Mouse (Mus musculus): Measurements from ENCODE around the gene Prkacb. TPM values are rescaled to one million over a fixed set of nuclear protein-coding genes. Genes with fewer than 3 reads are reported as not detected.
A peak's percentile ranks its signal among the peaks of the same experiment; 100 is the strongest.

Prkacb gene
- total RNA-seq, 2 experiments from 2014 or later: 60.6 to 62.4 TPM

DNA sequence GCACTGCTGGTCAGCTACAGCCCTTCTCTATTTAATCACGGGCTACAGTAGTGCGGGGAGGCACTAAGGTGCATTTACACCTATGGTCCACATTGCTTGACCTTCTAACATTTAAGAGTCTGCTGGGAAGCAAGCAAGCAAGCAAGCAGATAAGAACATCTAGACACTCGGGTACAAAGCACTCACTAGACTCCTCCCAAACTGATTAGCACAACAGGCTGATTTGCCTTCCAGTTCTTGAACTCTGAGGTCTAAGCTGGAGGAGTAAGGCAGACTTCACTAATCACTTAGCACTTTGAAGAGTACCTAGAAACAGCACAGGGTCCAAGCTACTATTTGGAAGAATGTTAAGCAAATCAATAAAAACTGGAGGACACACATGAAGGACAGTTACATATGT, 77.1 kb downstream of the Prkacb start:
- intact Hi-C loops (cut with DNase I): no loop called here
- DNase-seq: no peak

DNA sequence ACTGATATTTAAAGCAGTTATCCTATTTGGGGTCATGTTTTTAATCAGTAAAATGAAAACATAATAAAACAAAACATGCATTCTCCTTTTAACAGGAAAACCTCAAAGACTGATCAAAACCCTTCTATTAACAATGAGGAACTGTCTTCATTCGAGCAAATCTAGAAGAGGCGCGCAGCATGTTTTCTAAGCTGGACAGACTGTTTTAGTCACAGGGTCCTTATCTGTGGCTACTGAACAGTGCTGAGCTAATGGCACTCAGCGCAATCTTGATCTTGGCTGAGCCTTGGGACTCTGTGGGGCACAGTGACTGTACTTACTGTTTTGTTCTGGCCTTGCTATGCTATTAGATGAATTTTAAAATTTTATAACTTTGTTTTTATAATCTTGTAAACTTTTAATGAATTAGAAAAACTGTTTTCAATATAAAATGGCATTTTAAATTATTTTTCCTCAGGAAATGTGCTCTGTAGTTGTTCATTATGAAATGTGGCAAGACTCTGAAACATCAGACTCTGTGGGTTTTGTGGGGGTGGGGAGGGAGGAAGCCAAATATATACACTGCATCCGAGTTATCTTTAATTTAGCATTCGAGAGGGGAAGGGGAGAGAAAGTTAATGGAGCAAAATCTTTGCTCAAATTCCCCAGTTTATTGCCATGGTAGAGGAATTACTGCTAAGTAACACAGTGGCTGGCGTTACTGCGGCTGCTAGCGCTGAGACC, 77.7 kb downstream of the Prkacb start:
- DNase-seq: no peak
- intact Hi-C loops (cut with DNase I): loop anchor here (5.0 kb wide), 1 partner anchor 168 kb away; no protein-coding TSS in a partner anchor

DNA sequence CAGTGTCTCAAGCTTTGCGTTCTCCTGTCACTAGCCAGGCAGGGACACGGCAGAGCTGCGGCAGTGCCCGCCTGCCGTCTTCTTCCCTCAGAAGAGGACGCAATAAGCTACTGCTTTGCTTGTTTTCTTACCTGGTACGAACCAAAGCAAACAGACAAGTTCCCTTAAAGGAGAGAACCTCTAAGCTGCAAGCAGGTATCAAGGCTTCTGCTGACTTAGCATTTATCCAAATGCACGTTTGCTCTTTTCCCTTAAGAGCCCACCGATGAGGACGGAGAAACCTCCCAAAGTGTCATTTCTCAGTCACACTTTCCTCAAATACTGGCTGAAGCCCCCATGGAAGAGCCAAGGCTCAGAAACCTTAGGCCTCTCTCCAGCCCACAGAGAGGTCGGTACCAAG, 81.3 kb downstream of the Prkacb start:
- intact Hi-C loops (cut with DNase I): loop anchor here (5.0 kb wide), 1 partner anchor 164 kb away; no protein-coding TSS in a partner anchor
- no peak for DNase-seq

DNA sequence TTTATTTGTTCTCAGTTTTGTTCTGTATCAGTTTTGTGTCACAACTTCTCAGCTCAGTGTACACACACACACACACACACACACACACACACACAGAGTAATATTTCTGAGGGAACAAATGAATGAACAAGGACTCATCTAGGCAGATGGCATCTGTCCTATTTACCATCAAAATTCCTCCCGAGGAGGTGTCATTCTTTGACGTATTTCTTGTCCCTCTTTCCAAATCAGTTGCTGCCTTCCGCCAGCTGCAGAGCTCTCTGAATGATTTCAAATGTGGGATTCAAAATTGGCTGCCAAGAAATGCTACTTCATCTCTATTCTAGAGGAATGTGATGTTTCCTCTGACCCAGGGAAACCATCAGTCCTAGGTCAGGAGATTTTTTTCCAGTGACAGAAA, 89.8 kb downstream of the Prkacb start:
- intact Hi-C loops (cut with DNase I): no loop called here
- no peak for DNase-seq

DNA sequence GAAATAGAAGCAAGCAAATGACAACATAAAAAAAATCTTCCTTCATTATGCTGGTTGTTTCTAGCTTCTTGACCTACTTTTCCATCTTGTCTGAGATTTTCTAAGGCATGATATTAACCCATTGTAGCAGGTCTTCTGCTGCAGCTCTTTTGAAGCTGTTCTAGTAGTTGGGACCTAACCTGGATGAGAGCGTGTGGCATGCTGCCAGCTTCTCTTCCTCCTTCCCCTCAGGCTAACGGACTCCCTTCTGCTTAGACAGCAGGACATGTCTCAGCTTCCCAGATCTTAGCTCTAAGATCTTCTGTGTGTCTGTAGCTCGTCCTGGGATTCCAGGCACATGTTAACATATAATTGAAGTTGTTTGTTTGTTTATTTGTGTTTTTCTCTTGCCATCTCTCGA, 93.1 kb downstream of the Prkacb start:
- no peak for DNase-seq
- intact Hi-C loops (cut with DNase I): no loop called here

DNA sequence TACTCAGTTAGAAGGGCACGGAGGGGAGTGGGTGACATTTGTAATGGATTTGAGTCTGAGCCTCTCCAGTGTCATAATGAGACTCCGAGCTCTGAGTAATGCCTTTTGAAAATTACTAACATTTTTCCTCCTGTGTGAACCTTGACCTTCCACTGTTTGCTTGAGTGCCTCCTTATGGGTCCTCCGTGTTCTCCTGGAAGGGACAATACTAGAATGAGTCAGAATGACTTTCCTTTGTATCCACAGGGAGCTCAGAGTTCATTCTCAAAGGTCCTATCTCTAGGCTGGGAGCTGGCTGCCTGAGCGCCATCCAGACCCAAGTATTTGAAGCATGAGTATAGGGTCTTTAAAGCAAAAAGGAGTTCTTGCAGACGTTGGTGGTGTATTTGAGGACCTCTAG, 94.5 kb downstream of the Prkacb start:
- DNase-seq: no peak
- intact Hi-C loops (cut with DNase I): no loop called here

DNA sequence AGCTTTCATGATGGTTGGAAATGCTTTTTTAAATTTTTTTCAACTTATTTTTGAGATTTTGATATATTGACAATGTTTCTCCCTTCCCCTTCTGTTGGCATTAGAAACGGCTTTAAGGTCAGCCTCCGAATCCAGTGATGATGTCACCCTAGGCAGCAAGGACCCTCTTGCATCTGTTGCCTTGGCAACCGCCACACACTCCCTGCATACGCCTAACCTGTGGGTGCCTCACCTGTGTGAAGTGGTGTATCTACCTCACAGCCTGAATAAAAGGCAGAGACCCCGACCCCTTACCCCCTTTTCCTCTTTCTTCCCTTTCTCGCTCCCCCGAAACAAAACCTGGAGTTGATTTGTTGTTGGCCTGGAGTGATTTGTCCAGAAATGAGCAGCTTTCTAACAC, 100.5 kb downstream of the Prkacb start:
- intact Hi-C loops (cut with DNase I): no loop called here

DNA sequence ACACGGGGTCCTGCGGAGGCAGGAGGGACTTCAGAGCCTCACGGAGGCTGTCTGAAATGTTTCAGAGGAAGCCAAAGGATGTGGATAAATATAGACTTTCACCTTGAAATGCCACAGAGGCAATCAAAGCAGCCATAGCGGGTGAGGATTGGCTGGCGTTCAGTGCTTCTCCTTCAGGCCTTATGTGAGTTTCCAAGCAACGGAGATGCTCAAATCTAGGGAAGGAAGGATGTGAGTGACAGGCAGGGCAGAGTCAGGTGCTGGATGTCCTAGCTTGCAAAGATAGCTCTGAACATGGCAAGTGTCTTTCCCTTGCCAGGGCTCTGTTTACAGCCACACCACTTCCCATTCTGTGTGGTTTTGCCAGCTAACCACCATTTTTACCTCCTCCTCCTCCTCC, 101.2 kb downstream of the Prkacb start:
- intact Hi-C loops (cut with DNase I): no loop called here
- no peak for DNase-seq

More for the DNA sequence above, 100.5 kb downstream of the Prkacb start:
- DNase-seq: no peak

DNA sequence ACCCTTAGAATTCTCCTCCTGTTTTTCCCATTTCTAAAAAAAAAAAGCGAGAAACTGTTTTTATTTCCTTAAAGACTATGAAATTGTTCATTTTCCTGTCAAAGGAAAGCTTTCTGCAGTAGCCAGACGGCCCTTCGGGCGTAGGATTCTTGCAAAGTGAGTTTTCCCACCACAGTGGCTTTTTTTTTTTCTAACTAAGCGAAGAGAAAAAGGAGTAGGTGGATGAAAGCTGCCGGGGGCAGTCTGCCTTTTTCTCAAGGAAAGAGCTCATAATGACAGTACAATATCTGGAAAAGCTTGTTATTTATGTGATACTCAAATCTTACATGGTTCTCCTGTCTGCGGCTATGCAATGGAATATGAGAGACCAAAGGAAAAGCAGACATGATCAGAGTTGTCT, 101.7 kb downstream of the Prkacb start:
- no peak for DNase-seq
- intact Hi-C loops (cut with DNase I): no loop called here

DNA sequence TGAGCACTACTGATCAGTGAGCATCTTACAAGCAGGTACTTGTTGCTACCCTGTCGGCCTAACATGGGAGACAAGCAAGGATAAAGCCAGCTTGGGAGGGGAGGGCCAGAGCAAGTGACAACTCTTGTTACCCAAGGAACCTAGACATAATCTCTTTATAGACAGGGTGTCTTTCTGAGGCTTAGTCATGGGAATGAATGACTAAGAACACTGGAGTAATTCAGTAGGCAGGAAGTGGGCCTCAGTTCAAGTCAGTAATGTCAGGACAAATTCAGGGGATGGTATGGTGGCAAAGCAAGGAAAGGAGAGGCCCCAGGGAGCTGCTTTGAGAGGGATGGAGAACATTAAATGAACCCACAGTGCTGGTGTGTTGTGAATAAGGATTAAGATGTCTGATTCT, 103.7 kb downstream of the Prkacb start:
- DNase-seq: no peak
- intact Hi-C loops (cut with DNase I): no loop called here

DNA sequence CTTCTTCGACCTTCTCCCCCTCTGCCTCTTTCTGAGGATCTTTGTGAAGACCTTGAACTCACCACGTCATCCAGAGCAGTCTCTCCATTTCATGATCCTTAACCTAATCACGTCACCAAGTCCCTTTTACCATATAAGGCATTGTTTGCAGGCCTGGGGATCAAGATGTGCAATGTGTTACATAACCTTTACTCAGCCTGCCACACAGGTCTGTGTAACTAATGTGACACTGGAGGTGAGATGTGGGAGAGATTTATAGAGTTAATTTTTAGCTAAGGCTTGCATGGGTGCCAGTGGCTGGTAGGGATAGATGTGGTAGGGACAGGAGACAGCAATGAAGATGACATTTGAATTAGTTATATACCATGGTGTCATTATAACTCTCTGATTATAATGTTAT, 104.4 kb downstream of the Prkacb start:
- intact Hi-C loops (cut with DNase I): no loop called here
- no peak for DNase-seq

DNA sequence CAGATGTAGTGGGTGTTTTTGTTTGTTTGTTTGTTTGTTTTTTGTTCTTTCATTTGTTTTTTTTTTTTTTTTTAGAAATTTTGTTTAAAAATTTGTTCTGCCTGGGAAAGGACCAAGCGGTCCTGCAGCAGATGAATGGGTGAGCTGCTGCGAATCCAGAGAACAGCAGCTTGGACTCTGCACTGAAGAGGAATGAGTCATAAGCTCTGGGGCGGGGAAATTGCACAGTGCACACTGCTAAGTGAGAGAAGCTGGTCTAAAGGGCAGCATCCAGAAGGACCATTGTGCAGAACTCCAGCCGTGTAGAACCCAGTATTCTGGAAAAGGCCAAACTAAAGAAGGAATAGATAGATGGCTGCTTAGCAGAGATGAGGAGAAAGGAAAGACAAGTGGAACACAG, 108.7 kb downstream of the Prkacb start:
- intact Hi-C loops (cut with DNase I): no loop called here
- no peak for DNase-seq

DNA sequence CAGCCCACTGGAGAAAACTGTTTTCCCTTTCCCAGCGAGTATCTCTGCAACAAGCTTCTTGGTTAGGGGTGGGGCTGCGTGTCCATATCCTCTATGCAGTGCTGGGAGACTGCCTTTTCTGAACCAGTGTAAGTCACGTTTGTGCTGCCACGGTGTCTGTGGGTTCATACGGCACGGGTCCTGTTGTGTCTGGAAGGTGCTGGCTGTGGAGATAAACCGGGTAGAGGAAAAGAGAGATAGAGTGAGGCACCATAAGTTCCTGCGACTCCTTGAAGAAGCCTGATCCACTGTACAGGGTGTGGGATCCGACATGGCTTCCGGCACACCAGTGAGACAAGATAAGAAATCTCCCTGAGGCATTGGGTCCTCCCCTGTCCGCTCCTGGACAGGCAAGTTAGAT, 112.7 kb downstream of the Prkacb start:
- DNase-seq: peak in 1 of 2 experiments; percentile 18
- intact Hi-C loops (cut with DNase I): no loop called here

DNA sequence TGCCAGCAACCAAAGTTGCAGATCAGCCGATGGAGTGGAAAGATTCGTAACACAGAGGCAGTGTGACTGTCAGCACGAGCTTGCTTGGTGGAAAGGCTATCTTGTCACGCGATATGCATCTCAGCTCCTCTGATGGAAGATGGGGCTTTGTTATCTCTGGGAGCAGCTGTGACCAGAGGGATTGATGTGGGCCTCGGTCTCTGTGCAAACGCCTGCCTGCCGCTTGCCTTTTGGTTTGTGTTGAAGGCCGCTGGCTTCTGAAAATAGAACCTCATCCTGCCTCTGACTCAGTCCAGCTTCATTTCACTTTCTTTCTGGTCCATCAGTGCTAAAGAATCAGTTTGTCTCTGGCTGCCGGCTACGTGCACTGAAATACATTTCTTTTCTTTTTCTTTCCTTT, 113.8 kb downstream of the Prkacb start:
- intact Hi-C loops (cut with DNase I): no loop called here
- DNase-seq: no peak

DNA sequence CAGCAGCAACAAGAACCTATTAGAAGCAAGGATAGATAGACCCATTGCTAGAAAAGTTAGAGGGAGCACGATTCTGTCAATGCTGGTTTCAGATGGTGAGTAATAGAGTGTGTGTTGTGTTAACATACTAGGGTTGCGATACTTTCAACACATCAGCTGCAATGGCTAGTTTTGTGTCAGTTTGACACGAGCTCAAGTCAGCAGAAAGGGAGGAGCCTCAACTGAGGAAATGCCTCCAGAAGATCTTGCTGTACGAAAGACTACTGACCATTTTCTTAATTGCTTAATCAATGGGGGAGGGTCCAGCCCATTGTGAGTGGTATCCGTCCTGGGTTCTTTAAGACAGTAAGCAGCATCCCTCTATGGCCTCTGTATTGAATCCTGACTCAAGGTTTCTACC, 120.2 kb downstream of the Prkacb start:
- intact Hi-C loops (cut with DNase I): no loop called here

DNA sequence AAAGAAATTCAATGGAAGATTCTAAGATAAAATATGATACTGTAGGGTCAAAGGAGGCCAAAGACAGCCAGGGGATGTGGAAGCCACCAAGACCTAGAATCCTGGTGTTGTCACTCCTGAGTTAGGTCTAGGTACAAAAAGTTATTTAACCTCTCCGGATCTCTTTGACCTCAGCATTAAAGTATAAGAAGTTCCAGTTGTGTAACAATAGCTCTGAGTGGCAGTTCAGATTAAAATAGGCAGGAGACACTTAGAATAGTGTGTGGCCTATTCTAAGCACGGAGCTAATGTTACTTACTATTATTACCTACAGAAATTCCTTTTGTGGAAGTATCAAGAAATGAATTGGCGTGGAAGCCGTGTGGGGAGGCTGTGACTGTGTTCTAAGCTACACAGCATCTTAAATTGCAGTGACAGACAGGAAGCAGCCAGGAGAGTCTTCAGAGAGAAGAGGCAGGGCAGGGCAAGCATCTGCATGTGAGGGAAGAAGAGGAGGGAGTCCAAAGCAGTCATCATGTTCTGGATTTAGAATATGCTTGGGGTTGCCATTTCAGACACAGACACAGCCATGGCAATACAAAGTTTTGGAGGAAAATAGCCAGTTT, 125.6 kb downstream of the Prkacb start:
- intact Hi-C loops (cut with DNase I): loop anchor here (5.0 to 10.0 kb wide), 2 partner anchors 95 to 122 kb away; no protein-coding TSS in a partner anchor
- no peak for DNase-seq

More for the DNA sequence above, 120.2 kb downstream of the Prkacb start:
- no peak for DNase-seq

DNA sequence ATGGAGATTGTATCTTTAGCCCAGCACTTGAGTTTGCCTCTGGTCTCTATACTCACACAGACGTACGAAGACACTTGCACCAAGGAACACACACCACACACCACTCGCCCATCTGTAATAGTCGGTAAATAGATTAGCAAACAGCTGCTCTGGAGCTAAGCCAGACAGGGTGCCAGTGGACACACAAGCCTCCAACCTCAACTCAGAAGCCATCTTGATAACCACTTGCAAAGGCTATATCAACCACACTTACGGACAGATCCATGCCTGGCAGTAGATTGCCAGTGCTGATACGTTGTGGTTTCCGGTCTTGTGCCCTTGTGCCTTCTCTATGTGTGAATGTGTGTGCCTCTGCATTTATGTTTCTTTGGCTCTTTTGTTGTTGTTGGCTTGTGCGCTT, 126.4 kb downstream of the Prkacb start:
- DNase-seq: no peak
- intact Hi-C loops (cut with DNase I): loop anchor here (5.0 to 10.0 kb wide), 2 partner anchors 96 to 122 kb away; no protein-coding TSS in a partner anchor

DNA sequence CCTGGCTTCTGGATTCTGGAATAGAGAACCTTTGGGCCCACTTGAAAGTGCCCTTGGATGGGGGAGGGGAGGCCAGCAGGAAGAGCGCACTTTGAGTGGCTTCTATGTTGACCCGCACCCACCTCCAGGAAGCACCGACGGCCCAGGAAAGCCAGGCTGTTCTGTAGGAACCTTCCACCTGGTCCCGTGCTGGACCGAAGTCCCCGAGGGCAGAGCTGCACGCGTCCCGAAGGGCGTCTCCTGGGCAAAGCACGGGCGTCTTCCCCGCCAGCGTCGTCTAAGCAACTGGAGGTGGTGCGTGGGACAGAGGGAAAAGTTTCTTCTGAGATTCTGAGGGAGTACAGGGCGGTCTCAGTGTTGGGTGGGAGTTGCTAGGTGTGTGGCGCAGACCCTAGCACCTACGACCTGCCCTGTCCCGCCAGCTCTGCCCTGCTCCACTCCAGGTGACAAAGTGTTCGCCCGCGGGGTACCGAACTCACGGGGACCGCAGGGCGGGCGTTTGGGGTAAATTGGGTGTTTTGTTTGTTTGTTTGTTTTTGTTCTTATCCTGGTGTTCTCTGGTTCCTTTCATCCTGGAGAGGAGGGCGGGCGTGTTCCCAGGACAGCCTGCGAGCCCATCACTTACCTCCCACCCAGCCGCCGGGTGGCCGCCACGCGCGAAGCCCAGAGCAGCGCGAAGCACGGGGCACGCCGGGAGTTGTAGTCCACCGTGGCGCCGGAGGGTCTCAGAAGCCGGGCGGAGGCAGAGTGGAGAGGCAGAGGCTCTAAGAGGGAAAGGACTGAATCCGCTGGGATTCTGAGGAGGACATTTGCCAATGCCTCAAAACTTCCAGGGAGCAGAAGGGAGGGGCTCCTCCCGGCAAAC, 127.7 kb downstream of the Prkacb start, which contains the start of gene Samd13:
Samd13 (minus strand) TSS at position 782 of the 865 bp plus-strand sequence.
- intact Hi-C loops (cut with DNase I): loop anchor here (5.0 to 10.0 kb wide), 2 partner anchors 97 to 120 kb away; no protein-coding TSS in a partner anchor
- peak; percentile 64 to 72 for DNase-seq

DNA sequence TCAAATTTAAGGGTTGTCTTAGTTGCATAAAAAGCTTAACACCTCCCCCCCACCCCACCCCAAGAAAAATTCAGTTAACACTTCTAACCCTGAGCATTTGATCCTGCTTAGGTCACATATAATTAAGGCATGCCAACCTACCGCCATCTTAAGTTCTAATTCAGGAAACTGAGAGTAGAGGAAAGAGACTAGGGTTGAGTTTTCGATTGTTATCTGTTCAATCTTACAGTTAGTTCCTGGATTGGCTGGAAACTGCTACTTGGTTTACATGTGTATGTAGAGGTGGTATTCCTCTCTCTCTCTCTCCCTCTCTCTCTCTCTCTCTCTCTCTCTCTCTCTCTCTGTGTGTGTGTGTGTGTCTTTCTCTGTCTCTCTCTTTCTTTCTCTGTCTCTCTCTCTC, 129.7 kb downstream of the Prkacb start:
- DNase-seq: no peak
- intact Hi-C loops (cut with DNase I): loop anchor here (10.0 kb wide), 1 partner anchor 118 kb away; no protein-coding TSS in a partner anchor

DNA sequence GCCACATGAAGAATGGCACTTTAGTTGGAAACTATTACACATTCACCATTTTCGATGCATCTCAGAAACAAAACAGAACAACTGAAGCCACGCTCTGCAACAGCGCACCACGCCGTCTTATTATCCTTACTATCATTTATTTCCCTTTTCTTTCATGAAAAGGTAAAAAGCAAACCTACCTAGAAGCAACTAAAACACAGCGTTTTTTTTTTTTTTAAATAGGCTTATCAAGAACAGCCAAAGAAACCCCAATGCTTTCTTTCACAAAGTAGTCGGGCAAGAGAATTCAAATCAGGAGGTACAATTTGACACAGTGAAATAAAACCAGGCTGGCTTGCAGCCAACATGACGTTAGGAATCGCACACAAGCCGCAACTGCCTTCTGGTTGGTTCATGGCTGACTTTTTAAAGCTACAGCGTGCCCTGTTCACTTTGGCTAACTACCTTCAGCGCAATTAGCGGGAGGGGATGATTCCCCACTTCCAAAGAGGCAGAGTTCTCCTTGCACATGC, 130.6 kb downstream of the Prkacb start:
- peak; percentile 63 to 65 for DNase-seq
- intact Hi-C loops (cut with DNase I): loop anchor here (10.0 kb wide), 1 partner anchor 117 kb away; no protein-coding TSS in a partner anchor

DNA sequence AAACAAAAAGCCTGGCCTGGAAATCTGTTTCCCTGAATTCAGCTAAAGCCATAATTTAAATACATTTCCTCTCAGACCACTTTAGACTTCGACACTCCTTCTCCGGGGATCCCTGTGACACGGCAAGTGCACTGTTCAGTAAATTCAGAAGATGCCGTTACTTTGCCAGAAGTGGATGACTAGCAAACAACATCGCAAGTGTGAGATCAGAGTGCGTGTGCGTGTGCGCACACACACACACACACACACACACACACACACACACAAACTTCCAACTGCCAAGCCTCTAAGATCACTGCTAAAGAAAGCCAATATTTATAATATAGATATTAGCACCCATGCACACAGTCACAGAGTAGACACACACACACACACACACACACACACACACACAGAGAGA, 131.1 kb downstream of the Prkacb start:
- intact Hi-C loops (cut with DNase I): loop anchor here (10.0 kb wide), 1 partner anchor 117 kb away; no protein-coding TSS in a partner anchor
- no peak for DNase-seq
